Mouse (Mus musculus) layer of hippocampus, adult 6 months (tissue): ENCODE data around the gene Rnf212. TPM values are rescaled to one million over a fixed set of nuclear protein-coding genes. Genes with fewer than 3 reads are reported as not detected.

Source experiments
- long read RNA-seq, 2 experiments: library from polyadenylated mRNA; unstranded; transcript quantifications; one replicate each; pipeline ENCODE4 v2.0.0; 2019 to 2020
- polyA plus RNA-seq: library from polyadenylated mRNA; unstranded; fragments of <200 nt; fragmentation: Nextera tagmentation; gene quantifications from 2 replicates; pipeline ENCODE4 v1.2.3, GENCODE M21; 2021

The Rnf212 gene
- not detected in 2 replicates for polyA plus RNA-seq
- long read RNA-seq, experiment 1, result 0 reads
- long read RNA-seq, experiment 2, result 0 reads

GRCm38 (mm10) chr5:108774630-108775306 is at the start of gene Rnf212:
Rnf212 (minus strand) TSS chr5:108774982.

GRCm38 (mm10) chr5:108808750-108809149 is 34.0 kb upstream of the Rnf212 start, which contains the start of gene Vmn2r8:
Vmn2r8 (minus strand) TSS chr5:108808850.

DNA sequence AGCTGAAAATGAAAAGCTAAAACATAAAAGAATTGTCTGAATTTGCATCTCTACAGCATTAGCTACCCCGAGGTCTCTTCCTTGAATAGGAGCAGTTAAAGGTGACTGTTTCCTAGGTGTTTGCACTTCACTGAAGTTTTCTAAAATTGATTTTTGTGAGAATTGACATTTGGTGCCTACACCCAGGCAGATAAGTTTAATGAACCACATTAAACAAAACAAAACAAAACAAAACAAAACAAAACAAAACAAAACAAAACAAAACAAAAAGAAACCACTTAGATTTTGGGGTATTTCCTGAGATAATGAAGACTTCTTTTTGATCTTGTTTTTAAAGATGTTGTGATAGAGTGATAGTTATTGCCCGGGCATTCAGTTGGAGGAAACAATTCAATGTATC is 20.5 kb upstream of the Rnf212 start, which contains the start of gene Tmed11:
Gene Tmed11 (minus strand): TSS at position 101 of the 400 bp plus-strand sequence.

DNA sequence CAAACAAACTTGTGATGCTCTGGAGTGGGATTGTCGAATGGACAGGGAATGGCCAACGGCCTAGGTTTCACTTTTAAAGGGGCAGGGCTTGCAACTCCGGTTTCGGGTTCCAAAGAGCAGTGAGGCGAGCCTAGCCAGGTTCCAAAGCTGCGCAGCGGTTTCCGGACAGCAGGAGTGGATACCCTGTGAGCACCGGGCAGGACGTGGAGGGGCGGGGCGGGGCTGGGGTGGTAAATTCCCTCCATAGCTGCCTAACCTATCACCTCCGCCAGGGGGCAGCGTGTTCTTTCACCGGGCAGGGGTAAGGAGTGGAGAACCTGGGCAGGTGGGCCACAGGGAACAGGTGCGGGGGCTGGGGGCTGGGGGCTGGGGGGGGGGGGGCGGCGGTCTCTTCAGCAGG is 82.5 kb downstream of the Rnf212 start, which contains the start of gene Fgfrl1:
Gene Fgfrl1 (plus strand): TSS at position 112 of the 400 bp plus-strand sequence.

Other genes starting within 250 kb of the Rnf212 start
- gene Cplx1, start 225.0 kb downstream of the Rnf212 start, polyA plus RNA-seq, result 194 and 237 TPM in 2 replicates
- 41.8 and 61.4 TPM in 2 replicates for gene Gak, start 145.2 kb downstream of the Rnf212 start, polyA plus RNA-seq
- gene Tmem175, start 145.2 kb downstream of the Rnf212 start, polyA plus RNA-seq, result 40.0 and 51.2 TPM in 2 replicates
- gene Idua, start 114.7 kb downstream of the Rnf212 start, polyA plus RNA-seq, result 11.2 and 12.2 TPM in 2 replicates
- gene Dgkq, start 105.3 kb downstream of the Rnf212 start, polyA plus RNA-seq, result 4.2 and 4.7 TPM in 2 replicates
- 0.63 and 1.4 TPM in 2 replicates for gene Slc26a1, start 99.4 kb downstream of the Rnf212 start, polyA plus RNA-seq
- gene Fgfrl1, start 82.6 kb downstream of the Rnf212 start, polyA plus RNA-seq, result 5.2 and 7.0 TPM in 2 replicates
- not detected in 2 replicates for gene Tmed11, start 20.4 kb upstream of the Rnf212 start, polyA plus RNA-seq
- gene Vmn2r8, start 33.9 kb upstream of the Rnf212 start, polyA plus RNA-seq, result not detected in 2 replicates
- gene Vmn2r9, start 77.6 kb upstream of the Rnf212 start, polyA plus RNA-seq, result not detected in 2 replicates
- gene Vmn2r10, start 231.5 kb upstream of the Rnf212 start, polyA plus RNA-seq, result not detected in 2 replicates